Mouse (Mus musculus) liver, adult 10 weeks (tissue): ENCODE measurements around the gene A430089I19Rik. TPM values are rescaled to one million over a fixed set of nuclear protein-coding genes. Genes with fewer than 3 reads are reported as not detected.

Experiments used
- polyA plus RNA-seq: library from polyadenylated mRNA; stranded (reverse); fragments of 350-450 nt; fragmentation: Illumina TruSeq; extraction: RNeasy Lipid Tissue Mini Kit (QIAGEN cat#74804); gene quantifications from one replicate; pipeline ENCODE4 v1.2.3, GENCODE M21; 2014; ENCODE audit warnings: low read depth, low replicate concordance

A430089I19Rik gene
- not detected for polyA plus RNA-seq

GRCm38 (mm10) chr5:94306696-94307095 lies at the start of gene A430089I19Rik:
Gene A430089I19Rik, minus strand, starts transcription at chr5:94306796.

GRCm38 (mm10) chr5:94339449-94339848 lies 32.9 kb upstream of the A430089I19Rik start, which contains the start of gene AA792892:
Gene AA792892, plus strand, starts transcription at chr5:94339749.

DNA sequence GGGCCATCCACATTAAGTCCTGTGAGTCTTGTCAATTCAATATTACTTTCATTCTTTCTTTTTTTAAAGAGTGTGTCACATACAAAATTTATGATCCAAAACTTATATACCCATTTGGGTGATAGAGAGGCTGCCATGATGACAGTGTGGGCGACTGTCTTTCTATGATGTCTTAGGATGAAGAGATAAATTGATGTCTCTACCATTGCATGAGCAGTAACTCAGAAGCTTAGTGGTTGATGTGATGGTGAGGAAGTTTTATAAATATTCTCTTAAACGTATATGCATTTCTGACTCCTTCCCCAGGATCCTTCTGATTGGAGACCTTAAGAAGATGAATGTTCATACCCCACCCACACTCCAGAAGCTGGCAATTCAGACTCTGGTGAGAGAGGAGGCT lies 7.5 kb upstream of the A430089I19Rik start, which contains the start of gene Gm6502:
TSS of gene Gm6502 (plus strand) at position 301 of the 400 bp plus-strand sequence.

Other genes starting within 250 kb of the A430089I19Rik start
- gene BC061212, start 236.3 kb downstream of the A430089I19Rik start, polyA plus RNA-seq, result not detected
- gene Gm6351, start 230.4 kb downstream of the A430089I19Rik start, polyA plus RNA-seq, result not detected
- not detected for gene Gm3106, start 88.8 kb downstream of the A430089I19Rik start, polyA plus RNA-seq
- not detected for gene Gm6502, start 7.6 kb upstream of the A430089I19Rik start, polyA plus RNA-seq
- gene AA792892, start 33.0 kb upstream of the A430089I19Rik start, polyA plus RNA-seq, result not detected
- not detected for gene Gm7682, start 139.0 kb upstream of the A430089I19Rik start, polyA plus RNA-seq
- gene Gm3139, start 219.5 kb upstream of the A430089I19Rik start, polyA plus RNA-seq, result not detected